Mouse (Mus musculus): ENCODE measurements around the gene Sos2.
"Not testable (repeated sequence)": the region's sequence is repeated elsewhere in the genome, so short reads cannot be mapped to it uniquely, and the experiment has no call there.

Sos2 gene

DNA sequence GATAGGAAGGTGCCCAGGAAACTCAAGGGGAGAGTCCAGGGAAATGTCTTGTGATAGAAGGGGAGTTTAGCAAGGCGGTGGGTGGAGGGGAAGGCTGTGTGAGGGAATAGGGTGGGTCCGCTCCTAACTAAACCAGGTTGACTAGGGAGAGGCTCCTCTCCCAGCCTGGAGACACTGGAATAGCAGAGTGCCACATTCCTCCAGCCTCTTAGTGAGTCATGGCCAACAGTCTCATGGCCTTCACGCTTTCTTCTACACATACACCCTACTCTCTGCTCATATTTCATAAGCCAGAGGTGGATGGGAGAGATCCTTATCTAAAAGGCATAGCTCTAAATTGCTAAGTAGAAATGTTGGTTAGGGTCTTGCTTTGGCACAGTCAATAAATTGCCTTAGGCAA, 111.7 kb downstream of the Sos2 start:
- DNase-seq (ENCODE audit: low spot score in 2 of 2), result no peak

GRCm38 (mm10) chr12:69568266-69568665, 113.4 kb downstream of the Sos2 start:
- no peak for DNase-seq (ENCODE audit: low spot score in 2 of 2)

DNA sequence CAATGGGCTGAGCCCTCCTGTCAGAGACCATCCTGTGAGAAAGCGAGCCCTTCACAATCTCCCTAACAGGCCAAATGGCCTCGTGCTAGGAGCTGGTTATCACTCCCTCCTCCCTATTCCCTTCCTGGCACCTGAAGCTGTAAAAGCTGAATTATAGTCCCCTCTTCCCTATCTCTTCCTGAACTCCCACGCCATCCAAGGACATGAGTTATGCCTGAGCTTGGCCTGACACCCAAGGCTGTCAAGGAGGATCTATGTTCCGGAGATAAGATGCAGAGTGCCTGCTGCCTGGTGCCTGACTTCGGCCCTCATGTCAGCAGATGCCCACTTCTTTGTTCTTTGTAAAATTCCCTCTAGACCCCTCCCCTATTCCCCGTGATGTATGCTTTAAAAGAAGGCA, 120.6 kb downstream of the Sos2 start:
- DNase-seq (ENCODE audit: low spot score in 2 of 2), result not testable (repeated sequence)

GRCm38 (mm10) chr12:69556221-69556861, 125.3 kb downstream of the Sos2 start:
- no peak for DNase-seq (ENCODE audit: low spot score in 2 of 2)

DNA sequence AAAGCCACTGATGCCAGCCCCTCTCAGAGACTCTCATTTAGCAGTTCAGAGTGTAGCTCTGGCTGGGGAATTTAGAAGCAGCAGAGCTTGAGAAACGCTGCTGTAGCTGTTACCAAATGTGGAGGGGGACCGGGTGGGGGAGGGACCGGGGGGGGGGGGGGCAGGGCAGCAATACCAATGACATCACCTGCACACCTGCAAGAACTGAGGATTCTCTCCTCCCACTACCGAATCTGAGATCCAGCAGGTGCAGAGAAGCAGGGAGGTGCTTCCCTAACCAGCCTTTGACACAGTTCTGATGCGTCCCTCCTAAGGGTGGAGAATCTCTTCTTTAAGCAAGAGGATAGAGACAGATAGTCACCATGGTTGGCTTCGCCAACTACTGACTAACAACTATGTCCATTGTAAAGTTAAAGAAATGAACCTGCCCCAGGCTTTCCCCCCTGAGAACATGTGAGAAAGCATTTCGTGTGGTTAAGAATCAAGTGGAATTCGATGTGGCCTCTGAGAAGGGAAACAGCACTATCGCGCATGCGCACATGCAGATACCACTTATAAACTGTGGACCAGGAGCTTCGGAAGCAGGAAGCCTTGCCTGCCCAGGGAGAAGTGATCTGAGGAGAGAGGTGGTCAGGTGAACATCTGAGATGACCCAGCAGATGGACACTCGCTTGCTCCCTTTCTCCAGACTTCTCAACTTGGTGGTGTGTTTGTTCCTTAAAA, 136.0 kb downstream of the Sos2 start:
- no peak for DNase-seq (ENCODE audit: low spot score in 2 of 2)

DNA sequence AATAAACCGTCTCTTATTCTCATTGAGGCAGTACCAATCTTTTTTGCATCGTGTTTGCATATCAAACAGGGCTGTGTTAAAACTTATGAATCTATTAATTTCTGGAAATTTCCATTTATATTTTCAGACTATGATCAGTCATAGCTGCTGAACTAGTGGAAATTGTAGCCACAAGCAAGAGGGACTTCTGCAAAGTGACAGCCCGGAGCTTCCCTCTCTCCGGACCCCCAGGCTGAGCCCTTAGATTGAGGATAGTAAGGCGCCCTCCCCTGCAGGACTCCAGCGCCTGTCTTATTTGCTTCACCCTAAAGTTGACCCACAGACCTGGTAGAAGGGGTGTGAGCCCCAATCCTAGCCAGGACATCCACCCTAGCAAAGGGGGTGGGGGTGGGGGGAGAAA, 136.7 kb downstream of the Sos2 start:
- DNase-seq (ENCODE audit: low spot score in 2 of 2), result no peak

GRCm38 (mm10) chr12:69544562-69544961, 137.1 kb downstream of the Sos2 start:
- no peak for DNase-seq (ENCODE audit: low spot score in 2 of 2)

GRCm38 (mm10) chr12:69542376-69542775, 139.3 kb downstream of the Sos2 start:
- DNase-seq (ENCODE audit: low spot score in 2 of 2), result no peak

DNA sequence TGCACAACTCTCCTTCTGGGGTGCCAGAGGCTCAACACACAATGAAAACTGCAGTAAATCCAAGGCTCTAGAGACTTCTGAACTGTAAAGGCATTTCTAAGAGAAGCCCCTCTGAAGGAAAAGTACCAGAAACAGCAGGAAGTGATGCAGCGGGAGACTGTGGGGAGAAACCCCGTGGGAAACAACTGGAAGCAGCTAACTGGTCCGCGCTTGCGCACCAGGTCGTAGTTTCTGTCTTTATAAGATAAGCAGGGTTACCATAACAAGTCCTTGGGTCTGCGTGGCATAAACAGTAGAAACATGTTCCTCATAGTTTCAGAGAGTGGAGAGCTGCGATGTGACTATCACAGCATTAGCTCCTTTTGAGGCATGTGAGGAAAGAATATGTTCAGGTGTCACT, 140.0 kb downstream of the Sos2 start:
- no peak for DNase-seq (ENCODE audit: low spot score in 2 of 2)

DNA sequence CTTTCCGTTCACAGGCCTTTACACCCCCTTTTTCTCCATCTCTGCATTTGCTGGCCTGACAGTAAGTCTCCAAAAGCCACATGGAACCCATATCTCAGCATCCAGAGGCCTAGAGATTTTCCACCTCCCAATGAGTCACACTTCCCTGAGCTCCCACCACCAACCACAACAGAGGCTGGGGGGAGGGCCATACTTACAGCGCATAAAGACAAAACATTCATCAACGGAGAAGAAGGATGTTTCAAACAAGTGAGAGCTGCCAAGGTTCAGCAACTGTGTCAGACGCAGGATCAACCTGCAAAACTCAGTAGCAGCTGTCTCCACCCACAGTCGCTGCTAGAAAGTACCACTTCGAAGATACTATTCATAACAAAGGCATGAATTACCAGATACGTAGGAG, 142.3 kb downstream of the Sos2 start:
- DNase-seq (ENCODE audit: low spot score in 2 of 2), result no peak

DNA sequence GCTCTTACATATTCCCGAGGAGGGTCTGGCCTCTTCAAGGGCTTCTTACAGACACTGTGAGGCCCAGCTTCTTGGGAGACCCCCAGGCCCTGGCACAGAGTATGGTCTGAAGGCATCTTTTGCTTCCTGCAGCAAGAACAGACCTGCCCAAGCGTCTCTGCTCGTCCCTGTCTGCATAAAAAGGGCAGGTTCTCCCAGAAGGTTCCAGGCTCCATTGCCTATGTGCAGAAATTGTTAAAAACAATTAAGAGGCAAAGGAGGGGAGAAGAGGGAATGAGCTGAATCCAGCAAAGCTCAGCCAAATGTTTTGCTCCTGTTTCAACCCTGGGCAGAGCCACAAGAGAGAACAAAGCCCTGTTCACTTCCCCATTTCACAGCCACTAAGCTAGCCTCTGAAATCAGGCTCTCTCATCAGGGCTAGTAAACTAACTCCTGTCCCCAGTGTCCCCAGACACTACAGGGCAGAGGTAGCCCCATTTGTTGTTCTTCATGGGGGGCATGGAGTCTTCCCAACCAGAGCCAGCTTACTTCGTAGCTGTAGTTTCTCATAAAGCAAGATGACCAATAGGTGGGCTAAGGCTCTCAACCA, 143.2 kb downstream of the Sos2 start:
- DNase-seq (ENCODE audit: low spot score in 2 of 2), result no peak

DNA sequence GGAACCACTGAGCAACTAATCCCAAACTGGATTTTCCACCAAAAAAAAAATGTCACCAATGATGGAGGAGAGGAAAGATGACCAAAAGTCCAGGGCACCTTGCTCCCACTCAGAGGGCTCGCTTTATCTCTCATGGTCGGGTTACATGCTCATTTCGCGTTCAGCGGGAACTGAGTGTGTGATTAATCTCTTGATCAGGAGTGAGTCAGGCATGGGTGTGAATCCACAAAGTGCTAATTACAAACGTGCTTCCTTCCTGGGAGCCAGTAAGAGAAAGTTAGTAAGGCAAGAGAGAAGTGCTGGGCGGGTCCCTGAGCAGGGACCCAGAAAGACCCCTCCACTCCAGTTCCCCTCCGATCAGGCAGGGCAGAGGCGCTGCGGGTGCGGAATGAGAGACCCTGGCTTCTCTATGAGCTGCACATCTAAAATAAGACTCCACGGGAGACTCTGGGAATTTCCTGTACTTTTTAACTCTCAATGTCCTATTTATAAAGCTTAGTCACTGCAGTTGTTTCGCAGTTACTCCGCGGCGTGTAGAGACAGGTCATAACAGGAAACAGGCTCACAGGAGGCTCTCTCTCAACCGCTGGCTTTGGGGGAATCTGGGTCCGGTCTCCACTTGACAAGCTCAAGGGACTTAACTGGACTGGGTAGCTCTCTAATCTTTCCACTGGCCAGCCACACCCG, 143.8 kb downstream of the Sos2 start:
- DNase-seq (ENCODE audit: low spot score in 2 of 2), result peak in 1 of 2 experiments; percentile 5

GRCm38 (mm10) chr12:69537243-69537674, 144.4 kb downstream of the Sos2 start:
- DNase-seq (ENCODE audit: low spot score in 2 of 2), result peak in 1 of 2 experiments; percentile 7

- no peak for DNase-seq (ENCODE audit: low spot score in 2 of 2)
Observed at GRCm38 (mm10) chr12:69536616-69537242, 144.9 kb downstream of the Sos2 start.

All from frontal cortex, postnatal 25 days (tissue).